Mouse (Mus musculus): ENCODE data around the gene Uhrf1. TPM values are rescaled to one million over a fixed set of nuclear protein-coding genes. Genes with fewer than 3 reads are reported as not detected.

The Uhrf1 gene
- total RNA-seq, 2 experiments from 2014 or later, result 21.6 to 23.3 TPM

GRCm38 (mm10) chr17:56337190-56337589 is 34.1 kb downstream of the Uhrf1 start:
- intact Hi-C loops (cut with DNase I), result no loop called here
- DNase-seq, result peak; percentile 77 to 84

GRCm38 (mm10) chr17:56337791-56338190 is 34.7 kb downstream of the Uhrf1 start:
- no peak for DNase-seq
- intact Hi-C loops (cut with DNase I), result no loop called here

- peak; percentile 32 to 54 for DNase-seq
- intact Hi-C loops (cut with DNase I), result no loop called here
These were observed 35.8 kb downstream of the Uhrf1 start for GRCm38 (mm10) chr17:56338909-56339308.

- intact Hi-C loops (cut with DNase I), result no loop called here
- DNase-seq, result no peak
These were observed 37.6 kb downstream of the Uhrf1 start for GRCm38 (mm10) chr17:56340717-56341116.

GRCm38 (mm10) chr17:56343466-56343865 is 40.3 kb downstream of the Uhrf1 start:
- DNase-seq, result no peak
- intact Hi-C loops (cut with DNase I), result no loop called here

- DNase-seq, result no peak
- intact Hi-C loops (cut with DNase I), result no loop called here
These were observed 42.2 kb downstream of the Uhrf1 start for GRCm38 (mm10) chr17:56345364-56345763.

GRCm38 (mm10) chr17:56348128-56348527 is 45.0 kb downstream of the Uhrf1 start:
- DNase-seq, result no peak
- intact Hi-C loops (cut with DNase I), result no loop called here

GRCm38 (mm10) chr17:56348586-56348985 is 45.5 kb downstream of the Uhrf1 start:
- intact Hi-C loops (cut with DNase I), result no loop called here
- no peak for DNase-seq

GRCm38 (mm10) chr17:56350694-56351093 is 47.6 kb downstream of the Uhrf1 start:
- intact Hi-C loops (cut with DNase I), result loop anchor here (2.0 to 5.0 kb wide), 2 partner anchors 58 to 218 kb away; partner anchors contain the start of gene Plin3

GRCm38 (mm10) chr17:56356921-56357885 is 54.1 kb downstream of the Uhrf1 start:
- intact Hi-C loops (cut with DNase I), result loop anchor here (1.0 to 5.0 kb wide), 3 partner anchors 122 to 310 kb away; no protein-coding TSS in a partner anchor
- peak; percentile 81 to 86 for DNase-seq

More at GRCm38 (mm10) chr17:56350694-56351093, 47.6 kb downstream of the Uhrf1 start:
- DNase-seq, result peak; percentile 85 to 93

GRCm38 (mm10) chr17:56359183-56359725 is 56.1 kb downstream of the Uhrf1 start:
- intact Hi-C loops (cut with DNase I), result loop anchor here (5.0 kb wide), 1 partner anchor 308 kb away; no protein-coding TSS in a partner anchor
- DNase-seq, result no peak

- intact Hi-C loops (cut with DNase I), result loop anchor here (5.0 kb wide), 1 partner anchor 307 kb away; no protein-coding TSS in a partner anchor
- DNase-seq, result no peak
These were observed 56.7 kb downstream of the Uhrf1 start for GRCm38 (mm10) chr17:56359864-56360263.

GRCm38 (mm10) chr17:56360451-56360850 is 57.3 kb downstream of the Uhrf1 start:
- no peak for DNase-seq
- intact Hi-C loops (cut with DNase I), result no loop called here

GRCm38 (mm10) chr17:56361542-56361941 is 58.4 kb downstream of the Uhrf1 start:
- no peak for DNase-seq
- intact Hi-C loops (cut with DNase I), result no loop called here

- intact Hi-C loops (cut with DNase I), result no loop called here
- no peak for DNase-seq
These were observed 62.9 kb downstream of the Uhrf1 start for GRCm38 (mm10) chr17:56365791-56366673.

GRCm38 (mm10) chr17:56368291-56368790 is 65.2 kb downstream of the Uhrf1 start:
- intact Hi-C loops (cut with DNase I), result no loop called here
- DNase-seq, result no peak

GRCm38 (mm10) chr17:56370090-56370489 is 67.0 kb downstream of the Uhrf1 start:
- no peak for DNase-seq
- intact Hi-C loops (cut with DNase I), result no loop called here

- no peak for DNase-seq
- intact Hi-C loops (cut with DNase I), result no loop called here
These were observed 68.0 kb downstream of the Uhrf1 start for GRCm38 (mm10) chr17:56371029-56371660.

- intact Hi-C loops (cut with DNase I), result no loop called here
- DNase-seq, result no peak
These were observed 69.0 kb downstream of the Uhrf1 start for GRCm38 (mm10) chr17:56372109-56372508.
